Mouse (Mus musculus) erythroblast, embryonic 14.5 days (primary cell): ENCODE data around the gene Manbal. TPM values are rescaled to one million over a fixed set of nuclear protein-coding genes. Genes with fewer than 3 reads are reported as not detected.
A peak's percentile ranks its signal among the peaks of the same experiment; 100 is the strongest.

Source experiments
- H3K27me3 ChIP-seq: 2 replicates; pipeline ENCODE4 v1.6.1; 2012; ENCODE audit warnings: inconsistent platforms; ENCODE audit not compliant: control insufficient read depth
- H3K36me3 ChIP-seq: 2 replicates; pipeline ENCODE4 v1.6.1; 2012; ENCODE audit warnings: mild to moderate bottlenecking, inconsistent platforms; ENCODE audit not compliant: control insufficient read depth
- H3K4me1 ChIP-seq: 2 replicates; pipeline ENCODE4 v1.6.1; 2012; ENCODE audit warnings: inconsistent platforms; ENCODE audit not compliant: control insufficient read depth
- H3K4me3 ChIP-seq: replicated peaks from 2 replicates; pipeline ENCODE3; 2012; ENCODE audit warnings: moderate library complexity, mild to moderate bottlenecking, inconsistent platforms
- H3K9me3 ChIP-seq: 2 replicates; pipeline ENCODE4 v1.6.1; 2012; ENCODE audit warnings: low read length, inconsistent platforms, mixed read lengths; ENCODE audit not compliant: control insufficient read depth
- GATA1 ChIP-seq: IDR thresholded peaks from 2 replicates; pipeline ENCODE4 v1.6.1; 2012; ENCODE audit warnings: low read length, inconsistent platforms, mixed read lengths
- TAL1 ChIP-seq: IDR thresholded peaks from 3 replicates; pipeline ENCODE4 v1.6.1; 2012; ENCODE audit warnings: low read length, inconsistent platforms, mixed read lengths
- polyA plus RNA-seq: library from polyadenylated mRNA; stranded (reverse); fragments of >175 nt; gene quantifications from 2 replicates; pipeline ENCODE4 v1.2.3, GENCODE M21; 2012

The Manbal gene
- polyA plus RNA-seq, 1 experiment: 3.7 TPM

DNA sequence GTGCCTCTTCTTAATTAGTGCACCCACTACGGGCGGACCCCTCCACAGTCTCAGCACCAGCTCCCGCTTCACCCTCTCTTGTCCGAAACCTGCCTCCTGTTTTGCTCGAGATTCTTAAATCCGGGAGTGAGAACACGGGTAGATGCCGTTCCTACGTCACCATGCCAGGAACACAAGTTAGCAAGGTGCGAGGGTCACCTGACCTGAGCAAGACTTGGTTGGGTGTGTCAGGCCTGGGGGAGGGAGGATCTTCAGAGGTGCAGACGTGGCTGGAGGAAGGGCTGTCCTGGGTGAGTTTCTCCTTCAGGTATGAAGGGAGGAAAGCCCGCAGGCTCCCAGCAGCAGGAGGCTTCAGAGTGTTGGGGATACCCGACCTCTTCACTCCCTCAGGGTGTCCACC is 50.8 kb downstream of the Manbal start, which contains the start of gene Src:
Gene Src (plus strand): TSS at position 239 of the 400 bp plus-strand sequence.
- Histone ChIP-seq H3K36me3 (no peaks in the 10 kb centered on the region), H3K4me1 (no peaks in the 10 kb centered on the region), H3K4me3 (no peak within 1 kb of the TSS), H3K27me3 (peaks cover 7% of the 10 kb centered on the region), H3K9me3 (no peaks in the 10 kb centered on the region)
- TF ChIP-seq GATA1 (no peak), TAL1 (no peak)

DNA sequence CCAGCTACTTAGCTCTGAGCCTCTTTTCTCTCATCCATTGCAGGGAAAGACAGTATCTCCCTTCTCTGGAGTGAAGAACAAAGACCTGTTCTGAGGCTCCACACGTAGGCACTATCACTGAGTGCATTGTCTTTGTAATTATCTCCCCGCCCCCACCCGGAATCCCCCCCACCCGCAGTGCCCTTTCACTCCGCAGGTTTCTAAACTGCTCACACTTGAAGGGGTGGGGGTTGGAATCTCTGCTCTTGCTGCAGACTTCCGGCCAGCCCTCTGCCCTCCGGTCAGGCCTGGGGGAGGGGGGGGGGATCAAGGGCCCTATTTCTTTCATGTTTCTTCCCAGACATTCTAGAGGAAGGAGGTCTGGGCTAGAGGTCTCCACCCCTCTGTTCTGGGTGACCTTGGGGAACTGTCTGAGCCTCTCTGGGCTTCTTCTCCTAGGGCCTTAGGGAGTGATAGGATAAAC is 51.2 kb downstream of the Manbal start:
- H3K4me1 ChIP-seq: no peaks in the 10 kb centered on the region
- H3K4me3 ChIP-seq: no peak overlapping the region
- peaks cover 11% of the 10 kb centered on the region for H3K27me3 ChIP-seq
- TF ChIP-seq GATA1: no peak
- TF ChIP-seq TAL1: no peak
- no peaks in the 10 kb centered on the region for H3K9me3 ChIP-seq
- no peaks in the 10 kb centered on the region for H3K36me3 ChIP-seq

DNA sequence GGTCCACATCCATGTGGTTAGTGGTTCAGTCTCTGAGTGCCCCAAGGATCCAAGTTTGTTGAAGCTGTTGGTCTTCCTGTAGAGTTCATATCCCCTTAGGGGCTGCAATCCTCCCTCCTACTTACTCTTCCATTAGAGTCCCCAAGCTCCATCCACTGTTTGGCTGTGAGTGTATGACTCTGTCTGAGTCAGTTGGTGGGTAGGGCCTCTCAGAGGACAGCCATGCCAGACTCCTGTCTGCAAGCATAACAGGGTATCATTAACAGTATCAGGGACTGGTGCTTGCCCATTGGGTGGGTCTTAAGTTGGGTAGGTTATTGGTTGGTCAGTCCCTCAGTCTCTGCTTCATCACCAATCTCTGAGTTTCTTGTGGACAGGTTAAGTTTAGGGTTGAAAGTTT is 52.1 kb downstream of the Manbal start:
- peaks cover 20% of the 10 kb centered on the region for H3K27me3 ChIP-seq
- H3K4me1 ChIP-seq: no peaks in the 10 kb centered on the region
- no peak overlapping the region for H3K4me3 ChIP-seq
- H3K36me3 ChIP-seq: no peaks in the 10 kb centered on the region
- TF ChIP-seq TAL1 (no peak), GATA1 (no peak)
- no peaks in the 10 kb centered on the region for H3K9me3 ChIP-seq

DNA sequence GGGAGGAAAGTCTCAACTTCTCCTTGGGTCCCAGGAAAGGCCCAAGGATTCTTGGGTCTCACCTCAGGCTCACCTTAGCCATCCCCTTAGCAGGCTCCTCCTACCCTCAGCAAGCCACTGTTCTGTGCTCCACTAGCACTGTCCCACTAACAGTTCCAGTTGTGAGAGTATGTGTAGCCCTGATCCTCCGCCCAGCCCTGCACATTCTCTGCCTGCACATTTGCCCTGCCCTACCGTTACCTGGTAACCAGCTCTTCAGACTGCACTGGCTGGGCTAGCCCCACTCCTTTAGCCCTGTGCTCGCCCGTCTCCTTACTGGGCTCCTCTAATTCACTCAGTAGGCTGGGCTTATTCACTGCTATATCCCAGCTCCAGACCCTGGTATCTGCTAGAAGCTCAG is 53.0 kb downstream of the Manbal start:
- no peaks in the 10 kb centered on the region for H3K4me1 ChIP-seq
- H3K36me3 ChIP-seq: no peaks in the 10 kb centered on the region
- TF ChIP-seq TAL1 (no peak), GATA1 (no peak)
- H3K27me3 ChIP-seq: peaks cover 27% of the 10 kb centered on the region
- H3K9me3 ChIP-seq: no peaks in the 10 kb centered on the region
- H3K4me3 ChIP-seq: no peak overlapping the region

DNA sequence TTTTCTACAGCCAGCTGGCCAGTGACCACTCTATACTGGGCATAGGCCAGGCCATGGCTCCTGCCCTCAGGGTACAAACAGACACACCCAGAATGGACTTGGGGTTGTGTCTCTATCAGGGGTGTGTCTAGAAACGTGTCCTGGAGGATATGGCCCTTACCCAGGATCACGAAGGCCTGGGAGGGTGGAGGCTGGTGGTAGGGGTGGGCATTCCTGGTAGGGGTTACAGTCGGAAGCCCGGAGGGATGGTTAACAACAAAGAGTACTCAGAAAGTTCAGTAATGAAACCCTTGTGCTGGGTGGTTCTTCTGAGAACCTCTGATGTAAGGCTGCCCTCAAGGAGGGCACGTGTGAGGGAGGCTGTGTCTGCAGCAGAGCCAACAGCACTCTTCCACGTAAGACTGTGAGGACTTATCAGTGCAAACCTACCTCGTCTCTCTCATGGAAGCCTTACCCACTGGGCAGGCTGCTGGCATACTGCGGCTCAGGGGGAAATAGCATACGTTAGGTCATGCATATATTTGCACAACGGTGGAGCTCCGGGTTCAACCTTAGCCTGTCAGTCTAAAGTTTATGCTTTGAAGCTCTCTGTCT is 54.8 kb downstream of the Manbal start:
- H3K27me3 ChIP-seq: peaks cover 34% of the 10 kb centered on the region
- no peaks in the 10 kb centered on the region for H3K36me3 ChIP-seq
- TF ChIP-seq GATA1: no peak
- no peak for TF ChIP-seq TAL1
- H3K4me1 ChIP-seq: no peaks in the 10 kb centered on the region
- no peaks in the 10 kb centered on the region for H3K9me3 ChIP-seq
- H3K4me3 ChIP-seq: no peak overlapping the region

DNA sequence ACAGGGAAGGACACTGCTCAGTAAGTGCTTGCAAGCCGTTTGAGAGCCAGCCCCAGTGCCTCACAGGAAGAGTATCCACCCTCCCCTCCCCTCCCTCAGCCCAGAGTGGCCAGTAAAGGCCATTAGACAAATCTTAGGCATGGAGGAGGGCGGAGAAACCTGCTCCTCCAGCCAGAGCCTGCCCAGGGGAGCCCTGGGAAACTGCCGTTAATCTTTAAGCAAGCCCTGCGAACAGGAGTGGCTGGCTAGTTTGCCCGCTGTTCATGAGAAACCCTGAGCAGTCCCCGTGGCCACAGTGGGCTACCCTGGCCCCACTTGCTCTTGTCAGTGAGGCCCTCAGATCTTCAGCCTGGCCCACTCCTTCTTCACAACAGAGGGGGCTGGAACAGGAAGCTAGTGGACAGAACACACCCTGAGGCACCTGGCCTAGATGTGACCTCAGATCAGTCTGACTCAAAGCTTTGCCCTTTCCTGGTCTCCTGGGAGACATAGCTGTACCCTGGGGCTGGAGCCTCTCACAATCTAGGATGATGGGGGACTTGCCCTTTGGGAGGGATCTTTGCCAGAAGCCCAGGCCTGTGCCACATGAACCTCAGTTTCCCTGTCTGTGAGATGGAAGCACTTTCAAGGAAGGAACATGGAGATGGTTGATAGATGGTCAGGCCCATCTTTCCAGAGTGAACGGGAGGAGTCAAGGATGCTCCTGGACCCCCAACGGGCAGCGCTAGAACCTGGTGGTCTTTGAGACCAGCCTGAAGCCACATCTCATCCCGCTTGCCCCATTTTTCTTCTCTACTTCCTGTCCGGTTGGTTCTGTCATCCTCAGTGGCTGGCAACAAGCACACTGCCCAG is 55.7 kb downstream of the Manbal start:
- TF ChIP-seq TAL1 (no peak), GATA1 (no peak)
- Histone ChIP-seq H3K4me1 (no peaks in the 10 kb centered on the region), H3K9me3 (no peaks in the 10 kb centered on the region), H3K4me3 (no peak overlapping the region), H3K36me3 (no peaks in the 10 kb centered on the region), H3K27me3 (peaks cover 34% of the 10 kb centered on the region)

DNA sequence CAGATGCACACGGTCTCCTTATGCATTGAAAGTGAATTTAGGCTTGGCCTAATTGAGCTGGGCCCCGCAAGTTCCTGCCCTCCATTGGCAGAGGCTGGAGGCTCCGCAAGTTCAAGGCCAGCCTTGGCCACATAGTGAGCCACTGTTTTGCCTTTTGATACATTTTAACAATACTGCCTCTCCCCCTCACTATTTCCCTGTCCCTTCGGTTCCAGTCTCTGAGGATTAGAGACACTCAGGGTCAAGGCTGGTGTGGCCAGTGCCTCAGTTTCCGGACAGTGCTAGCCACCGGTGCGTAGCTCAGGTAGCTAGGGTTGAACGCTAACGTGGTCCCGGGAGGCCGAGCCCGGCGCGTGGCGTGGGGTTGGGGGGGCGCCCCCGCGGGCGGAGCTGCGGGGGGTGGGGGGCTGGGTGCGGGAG is 56.3 kb downstream of the Manbal start:
- peaks cover 34% of the 10 kb centered on the region for H3K27me3 ChIP-seq
- H3K36me3 ChIP-seq: no peaks in the 10 kb centered on the region
- H3K9me3 ChIP-seq: no peaks in the 10 kb centered on the region
- no peak for TF ChIP-seq TAL1
- H3K4me3 ChIP-seq: peak overlapping the region; percentile 41
- no peaks in the 10 kb centered on the region for H3K4me1 ChIP-seq

DNA sequence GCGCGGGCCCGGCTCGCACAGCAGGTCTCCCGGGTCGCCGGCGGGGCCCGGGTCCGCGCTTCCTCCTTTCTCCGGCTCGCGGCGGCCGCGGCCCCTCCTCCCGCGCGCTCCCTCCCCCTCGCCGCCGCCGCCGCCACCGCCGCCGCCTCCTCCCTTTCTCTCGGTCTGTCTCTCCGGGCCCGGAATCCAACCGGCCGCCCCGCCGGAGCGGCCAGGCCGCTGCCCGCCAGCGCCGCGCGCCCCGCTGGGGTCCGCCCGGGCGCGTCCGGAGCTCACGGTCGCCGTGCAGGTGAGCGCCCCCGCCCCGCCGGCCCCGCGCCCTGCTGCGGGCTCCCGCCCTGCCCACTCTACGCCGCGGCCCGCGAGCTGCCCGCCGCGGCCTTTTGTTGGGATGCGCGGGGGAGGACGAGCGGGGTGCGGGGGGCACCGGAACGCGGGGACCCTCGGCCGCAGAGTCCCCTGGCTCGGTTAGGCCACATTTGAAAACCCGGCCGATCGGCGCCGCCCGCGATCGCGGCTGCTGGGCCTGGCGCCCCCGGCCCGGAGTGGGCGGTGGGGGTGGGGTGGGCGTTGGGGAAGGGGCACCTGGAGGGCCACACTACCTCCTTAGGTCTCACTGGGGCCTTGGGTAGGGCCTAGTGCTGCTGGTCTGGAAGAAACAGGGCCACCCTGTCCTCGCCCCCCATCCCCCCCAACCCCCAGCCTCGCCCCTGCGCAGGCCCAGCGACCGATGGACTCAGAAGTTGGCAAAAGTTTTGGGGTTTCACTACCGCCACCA is 56.9 kb downstream of the Manbal start:
- Histone ChIP-seq H3K4me1 (no peaks in the 10 kb centered on the region), H3K4me3 (peak overlapping the region; percentile 39), H3K27me3 (peaks cover 34% of the 10 kb centered on the region), H3K9me3 (no peaks in the 10 kb centered on the region), H3K36me3 (no peaks in the 10 kb centered on the region)
- TF ChIP-seq TAL1: no peak
- TF ChIP-seq GATA1: no peak

DNA sequence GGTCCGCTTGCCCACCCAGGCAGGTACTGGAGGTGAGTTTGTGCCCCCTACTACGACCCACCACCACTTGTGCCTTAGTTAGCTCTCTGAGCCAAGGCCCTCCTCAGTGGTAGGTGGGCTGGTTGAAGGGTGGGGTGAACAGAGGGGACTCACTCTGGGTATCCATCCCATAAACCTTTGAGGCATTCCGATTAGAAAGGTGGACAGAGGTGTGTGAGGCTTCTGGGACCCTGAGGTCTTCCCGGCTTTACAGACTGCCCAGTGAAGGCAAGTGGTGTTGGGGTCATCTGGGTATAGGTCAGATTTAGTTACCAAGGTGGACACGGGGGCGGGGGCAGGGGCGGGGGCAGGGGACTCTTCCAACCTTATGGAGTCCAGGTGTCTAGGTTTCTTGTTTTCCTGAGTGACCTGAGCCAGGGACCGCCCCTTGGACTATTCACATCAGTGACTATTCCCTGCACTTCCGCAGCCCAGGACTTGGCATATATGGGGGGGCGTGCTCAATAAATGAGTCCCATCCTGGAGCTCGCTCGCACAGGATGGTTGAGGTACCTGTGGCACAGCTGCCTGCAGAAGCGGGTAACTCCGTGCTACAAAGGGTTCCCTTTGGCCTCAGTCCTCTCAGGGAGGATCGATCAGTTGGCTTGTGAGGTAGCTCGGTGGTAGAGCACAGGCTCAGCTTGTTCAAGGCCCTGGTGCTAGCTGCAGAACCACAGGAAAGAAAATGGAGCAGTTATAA is 57.7 kb downstream of the Manbal start:
- H3K27me3 ChIP-seq: peaks cover 34% of the 10 kb centered on the region
- TF ChIP-seq GATA1 (no peak), TAL1 (no peak)
- H3K9me3 ChIP-seq: no peaks in the 10 kb centered on the region
- no peaks in the 10 kb centered on the region for H3K4me1 ChIP-seq
- H3K4me3 ChIP-seq: peak overlapping the region; percentile 19
- no peaks in the 10 kb centered on the region for H3K36me3 ChIP-seq
